Comparison of ENCODE assay signal across 8 mouse cellular contexts in the genomic region with DNA sequence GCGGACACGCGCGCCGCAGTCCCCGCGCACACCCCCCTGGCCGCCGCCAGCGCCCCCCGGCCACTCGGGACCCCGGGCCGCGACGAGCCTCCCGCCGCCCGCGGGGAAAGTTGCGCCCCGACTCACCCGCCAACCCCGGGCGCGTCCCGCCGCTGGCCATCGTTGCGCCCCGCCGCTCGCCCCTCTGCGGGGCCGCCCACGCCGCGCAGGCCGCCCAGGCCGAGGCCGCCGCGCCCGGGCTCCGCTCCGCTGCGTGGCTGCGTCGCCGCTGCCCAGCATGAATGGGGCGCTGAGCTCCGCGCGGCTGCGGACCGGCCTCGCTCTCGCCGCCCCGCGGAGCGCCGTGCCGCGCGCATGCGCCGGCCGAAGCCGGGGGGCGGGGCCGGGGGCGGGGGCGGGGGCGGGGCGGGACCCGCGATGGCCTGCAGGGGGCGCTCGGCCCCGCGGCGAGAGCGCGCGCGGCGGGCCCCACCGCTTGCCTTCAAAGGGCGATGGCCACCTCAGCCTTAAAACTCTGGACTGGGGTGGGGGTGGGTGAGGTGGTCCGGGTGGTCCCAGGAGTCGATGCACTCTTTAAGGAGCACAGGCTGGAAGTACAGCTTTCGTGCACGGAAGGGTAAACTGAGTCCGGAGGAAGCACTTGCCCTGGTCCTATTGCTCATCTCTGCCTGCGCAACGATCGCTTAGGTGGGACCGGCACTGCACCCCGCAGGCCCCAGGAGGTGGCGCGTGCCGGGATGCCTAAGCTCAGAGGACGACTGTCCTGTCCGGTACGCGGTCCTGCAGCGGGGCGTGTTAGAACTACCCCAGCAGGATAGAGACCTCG. TPM values are rescaled to one million over a fixed set of nuclear protein-coding genes. Genes with fewer than 3 reads are reported as not detected.
DNase-seq lines count a peak whose midpoint lies in the region; ATAC-seq and TF ChIP-seq lines count a peak whose summit lies in the region.

Plxna1 (minus strand) TSS at position 340 of the 826 bp plus-strand sequence.

- H3K79me2 ChIP-seq in CH12.LX (replicated peaks; ENCODE audit: control insufficient read depth, extremely low read depth, insufficient read depth, poor library complexity, severe bottlenecking) = peaks cover 8% of the 10 kb centered on the region

- peaks cover 0 to 23% of the 10 kb centered on the region in 2 experiments for H3K36me3 ChIP-seq in CH12.LX (replicated peaks in 1 of 2; ENCODE audit: control insufficient read depth in 1 of 2, insufficient read depth in 1 of 2, low read length in 1 of 2)
- no peaks in the 10 kb centered on the region; the same call in 1 of the 2 replicates for H3K36me3 ChIP-seq in embryonic facial prominence, embryonic 13.5 days
- H3K36me3 ChIP-seq in kidney, adult 2 months (ENCODE audit: control insufficient read depth, insufficient read depth, low read length) = no peaks in the 10 kb centered on the region
- no peaks in the 10 kb centered on the region for H3K36me3 ChIP-seq in liver, embryonic 11.5 days (ENCODE audit: control insufficient read depth, insufficient read depth, low read length)

- H3K4me1 ChIP-seq in CH12.LX (ENCODE audit: control insufficient read depth in 1 of 2, insufficient read depth in 2 of 2) = peaks cover 20 to 48% of the 10 kb centered on the region in 2 experiments
- H3K4me1 ChIP-seq in embryonic facial prominence, embryonic 13.5 days = peaks cover 39% of the 10 kb centered on the region
- H3K4me1 ChIP-seq in kidney, adult 2 months (ENCODE audit: control insufficient read depth, insufficient read depth, low read length) = peaks cover 7% of the 10 kb centered on the region; the same call in 1 of the 2 replicates
- peaks cover 31% of the 10 kb centered on the region for H3K4me1 ChIP-seq in liver, embryonic 11.5 days (replicated peaks; ENCODE audit: control insufficient read depth, insufficient read depth, low read length)

- peak within 1 kb of the TSS; percentile 44 for H3K4me2 ChIP-seq in CH12.LX (ENCODE audit: insufficient read depth, low read depth, poor library complexity, severe bottlenecking)
- H3K4me2 ChIP-seq in embryonic facial prominence, embryonic 13.5 days = peak within 1 kb of the TSS; percentile 97
- H3K4me2 ChIP-seq in liver, embryonic 11.5 days = peak within 1 kb of the TSS; percentile 87

- peak within 1 kb of the TSS; percentile 59 to 96 (median 84) for H3K4me3 ChIP-seq in CH12.LX (replicated peaks in 1 of 3; ENCODE audit: low read depth in 2 of 3, low read length in 2 of 3, poor library complexity in 1 of 3)
- H3K4me3 ChIP-seq in embryonic facial prominence, embryonic 13.5 days = peak within 1 kb of the TSS; percentile 97
- peak within 1 kb of the TSS; percentile 73 for H3K4me3 ChIP-seq in kidney, adult 2 months (ENCODE audit: insufficient read depth, low read depth, low read length)
- H3K4me3 ChIP-seq in liver, embryonic 11.5 days (ENCODE audit: low read depth, low read length) = peak within 1 kb of the TSS; percentile 63

- 1% methylated on average over 93 of the region's 110 CpGs for WGBS in embryonic facial prominence, embryonic 13.5 days
- WGBS in kidney, adult 2 months = 4% methylated on average over 109 of the region's 110 CpGs
- WGBS in liver, embryonic 11.5 days = under 1% methylated on average over 62 of the region's 110 CpGs

- peak in 1 of 2 experiments; percentile 54; a peak in 2 of 4 replicates for TF ChIP-seq CTCF in CH12.LX (conservative IDR thresholded peaks at IDR 0.05 in 1 of 2, IDR thresholded peaks at IDR 0.05 in 1 of 2; ENCODE audit: low read depth in 2 of 2, low read length in 2 of 2)
- peak; percentile 36 for TF ChIP-seq CTCF in kidney, adult 2 months (conservative IDR thresholded peaks at IDR 0.05; ENCODE audit: insufficient read depth, insufficient read length, low read depth, low read length)

- TF ChIP-seq EP300 in CH12.LX (IDR thresholded peaks at IDR 0.05; ENCODE audit: low read length) = no peak

- ATAC-seq in embryonic facial prominence, embryonic 13.5 days (ENCODE audit: insufficient number of reproducible peaks, insufficient read depth, low FRiP score, low TSS enrichment, low read depth) = peak; percentile 64
- ATAC-seq in liver, embryonic 11.5 days (replicated peaks; ENCODE audit: low FRiP score) = peak; percentile 83

- no peaks in the 10 kb centered on the region for H3K27me3 ChIP-seq in CH12.LX (replicated peaks)
- H3K27me3 ChIP-seq in embryonic facial prominence, embryonic 13.5 days = peaks cover 11% of the 10 kb centered on the region
- H3K27me3 ChIP-seq in kidney, adult 2 months (replicated peaks; ENCODE audit: control insufficient read depth, insufficient read depth, low read length) = no peaks in the 10 kb centered on the region
- H3K27me3 ChIP-seq in liver, embryonic 11.5 days (replicated peaks; ENCODE audit: control insufficient read depth, insufficient read depth, low read length) = peaks cover 9% of the 10 kb centered on the region; the same call in 1 of the 2 replicates

- in situ Hi-C loops in CH12.LX (cut with MboI; ENCODE audit: low pct_ligation_motif_present, low pct_unique_long_range_greater_than_20kb, low sequenced_read_pairs) = loop anchor here (5.0 kb wide), 1 partner anchor 100 kb away; no protein-coding TSS in a partner anchor

- H3K9me3 ChIP-seq in CH12.LX (replicated peaks; ENCODE audit: low read length) = no peaks in the 10 kb centered on the region
- no peaks in the 10 kb centered on the region for H3K9me3 ChIP-seq in embryonic facial prominence, embryonic 13.5 days
- H3K9me3 ChIP-seq in liver, embryonic 11.5 days (ENCODE audit: control insufficient read depth, low read length) = no peaks in the 10 kb centered on the region

- peak; percentile 40 for TF ChIP-seq RAD21 in CH12.LX (IDR thresholded peaks at IDR 0.05; ENCODE audit: low read depth, low read length)

- peak within 1 kb of the TSS; percentile 81 for H3K9ac ChIP-seq in CH12.LX (ENCODE audit: insufficient read depth, low read depth)
- H3K9ac ChIP-seq in embryonic facial prominence, embryonic 13.5 days = peak within 1 kb of the TSS; percentile 98
- peak within 1 kb of the TSS; percentile 84 for H3K9ac ChIP-seq in liver, embryonic 11.5 days (ENCODE audit: low read depth, low read length)

- TF ChIP-seq POLR2A in CH12.LX (IDR thresholded peaks at IDR 0.05; ENCODE audit: low read depth, low read length) = peak; percentile 62; the same call in 1 of the 2 replicates
- TF ChIP-seq POLR2A in kidney, adult 2 months (IDR thresholded peaks at IDR 0.05; ENCODE audit: low read depth, low read length) = peak; percentile 40

- no peak within 1 kb of the TSS for H3K27ac ChIP-seq in CH12.LX (ENCODE audit: insufficient read depth, low read depth)
- H3K27ac ChIP-seq in embryonic facial prominence, embryonic 13.5 days = peak within 1 kb of the TSS; percentile 80
- peak within 1 kb of the TSS; percentile 35; the same call in 1 of the 2 replicates for H3K27ac ChIP-seq in kidney, adult 2 months (ENCODE audit: insufficient read depth, low read depth, low read length)
- H3K27ac ChIP-seq in liver, embryonic 11.5 days (ENCODE audit: low read depth, low read length) = 0 out of 2 replicates have a peak within 1 kb of the TSS, but pooled peaks have one; percentile 11

- DNase-seq in CH12.LX (ENCODE audit: extremely low read depth) = no peak
- peak; percentile 72 for DNase-seq in adrenal gland, postnatal 25 days
- no peak for DNase-seq in heart, adult 8-10 months (ENCODE audit: low spot score)
- DNase-seq in kidney, adult 2 months = peak; percentile 48
- DNase-seq in liver, embryonic 11.5 days (ENCODE audit: low spot score) = peak; percentile 74
- peak; percentile 55 for DNase-seq in naive thymus-derived CD4-positive, alpha-beta T cell, adult 2 months (ENCODE audit: low read depth)
- DNase-seq in thymus, adult 18-20 months = peak; percentile 31

- dilution Hi-C loops in CH12.LX (cut with MboI; ENCODE audit: extremely low pct_ligation_motif_present, extremely low pct_unique_long_range_greater_than_20kb, low sequenced_read_pairs) = no loop called here

TF ChIP-seq in CH12.LX, 34 proteins besides CTCF, POLR2A, EP300 and RAD21:
- TF ChIP-seq MAFK (IDR thresholded peaks at IDR 0.05; ENCODE audit: insufficient replicate concordance, low read length) (no peak), BHLHE40 (IDR thresholded peaks at IDR 0.05; ENCODE audit: low read depth, low read length) (no peak), ZKSCAN1 (IDR thresholded peaks at IDR 0.05; ENCODE audit: borderline replicate concordance, low read depth, low read length) (no peak), NRF1 (IDR thresholded peaks at IDR 0.05; ENCODE audit: low read depth, low read length) (peak; percentile 83), ZMIZ1 (IDR thresholded peaks at IDR 0.05; ENCODE audit: low read depth, low read length) (peak; percentile 45; the same call in 1 of the 2 replicates), TCF12 (IDR thresholded peaks at IDR 0.05; ENCODE audit: low read depth, low read length) (peak; percentile 75), ZC3H11A (IDR thresholded peaks at IDR 0.05; ENCODE audit: low read depth, low read length) (peak; percentile 44; the same call in 1 of the 2 replicates), UBTF (IDR thresholded peaks at IDR 0.05; ENCODE audit: low read depth, low read length) (no peak), SMC3 (IDR thresholded peaks at IDR 0.05; ENCODE audit: low read depth, low read length) (peak; percentile 60), MAX (IDR thresholded peaks at IDR 0.05; ENCODE audit: low read length) (peak; percentile 21; the same call in 1 of the 2 replicates), NELFE (IDR thresholded peaks at IDR 0.05; ENCODE audit: low read depth, low read length) (0 out of 2 replicates have a peak, but pooled peaks have one; percentile 57), E2F4 (IDR thresholded peaks at IDR 0.05; ENCODE audit: insufficient replicate concordance, low read depth, low read length) (no peak), SIN3A (IDR thresholded peaks at IDR 0.05; ENCODE audit: low read length) (no peak), MYC (IDR thresholded peaks at IDR 0.05; ENCODE audit: low read depth, low read length) (no peak), RCOR1 (conservative IDR thresholded peaks at IDR 0.05; ENCODE audit: low read depth, low read length) (no peak)

RNA-seq across cellular contexts. Expression of gene Plxna1, which starts in this region (rescaled TPM):
- 11.7 and 18.5 TPM in 2 replicates for total RNA-seq in CH12.LX (2012; rRNA removed)
- 7.1 and 8.9 TPM in 2 replicates for total RNA-seq in CH12.LX (2014; rRNA removed)
- 23.6 and 29.5 TPM in 2 replicates for polyA plus RNA-seq in CH12.LX (2012; ENCODE audit: insufficient read length, low read depth)
- total RNA-seq in adrenal gland, postnatal 25 days (2021) = 137 and 164 TPM in 2 replicates
- polyA plus RNA-seq in embryonic facial prominence, embryonic 13.5 days (2015; fragmentation: Nextera tagmentation; extraction: Ambion mirVana) = 27.0 and 31.8 TPM in 2 replicates
- 10 to 100 TPM; 15.9 to 28.7 (median 20.2) TPM for total RNA-seq in heart, adult 8-10 months (2022)
- 33.1 and 33.2 TPM in 2 replicates for polyA plus RNA-seq in kidney, adult 2 months (2012; rRNA removed)
- 7.5 and 7.7 TPM in 2 replicates for polyA plus RNA-seq in liver, embryonic 11.5 days (2014; fragmentation: Nextera tagmentation; extraction: Ambion mirVana)

Comparison
In these comparisons a context has a peak if more than half of its experiments do, and no peak if none do; other contexts are left out.
1. DNase-seq: peak in adrenal gland, postnatal 25 days (single experiment), kidney, adult 2 months (single experiment), liver, embryonic 11.5 days (single experiment), naive thymus-derived CD4-positive, alpha-beta T cell, adult 2 months (single experiment) and thymus, adult 18-20 months (2 of 2); none in CH12.LX (single experiment) and heart, adult 8-10 months (single experiment).
2. H3K4me2 ChIP-seq: peak in every context shown above with its lines; median percentile 97 in embryonic facial prominence, embryonic 13.5 days; 87 in liver, embryonic 11.5 days; 44 in CH12.LX.
3. Peak in every context shown above with its lines, with median percentiles within 50 percentile points of each other: H3K4me3 ChIP-seq and H3K9ac ChIP-seq.